Mouse (Mus musculus) heart, adult 11 months (tissue): Measurements from ENCODE around the gene Otud5.
A peak's percentile ranks its signal among the peaks of the same experiment; 100 is the strongest.
"Not testable (repeated sequence)": the region's sequence is repeated elsewhere in the genome, so short reads cannot be mapped to it uniquely, and the experiment has no call there.

Experiments
- DNase-seq: peaks from one replicate; pipeline ENCODE4 v3.0.0; 2022

Gene Otud5

GRCm38 (mm10) chrX:7841163-7842162 is at the start of gene Otud5:
Gene Otud5 (plus strand): TSS chrX:7841364.
- DNase-seq: peak; percentile 100

DNA sequence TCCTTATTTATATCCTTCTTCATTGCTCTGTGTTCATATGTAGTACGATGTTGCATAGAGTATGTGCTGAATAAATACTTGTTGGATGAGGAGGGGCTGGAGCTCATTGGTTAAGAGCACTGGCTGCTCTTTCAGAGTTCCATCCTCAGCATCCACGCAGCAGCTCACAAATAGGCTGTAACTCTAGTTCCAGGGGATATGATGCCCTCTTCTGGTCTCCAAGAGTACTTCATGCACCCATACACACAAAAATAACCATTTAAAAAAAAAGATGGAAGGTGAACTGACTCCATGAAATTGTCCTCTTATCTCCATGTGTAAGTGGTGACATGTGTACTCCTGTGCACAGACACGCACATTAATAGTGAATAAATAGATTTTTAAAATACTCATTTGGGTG is 47.8 kb upstream of the Otud5 start:
- DNase-seq: no peak

- DNase-seq: no peak
These were observed 46.1 kb upstream of the Otud5 start for GRCm38 (mm10) chrX:7795016-7795415.

DNA sequence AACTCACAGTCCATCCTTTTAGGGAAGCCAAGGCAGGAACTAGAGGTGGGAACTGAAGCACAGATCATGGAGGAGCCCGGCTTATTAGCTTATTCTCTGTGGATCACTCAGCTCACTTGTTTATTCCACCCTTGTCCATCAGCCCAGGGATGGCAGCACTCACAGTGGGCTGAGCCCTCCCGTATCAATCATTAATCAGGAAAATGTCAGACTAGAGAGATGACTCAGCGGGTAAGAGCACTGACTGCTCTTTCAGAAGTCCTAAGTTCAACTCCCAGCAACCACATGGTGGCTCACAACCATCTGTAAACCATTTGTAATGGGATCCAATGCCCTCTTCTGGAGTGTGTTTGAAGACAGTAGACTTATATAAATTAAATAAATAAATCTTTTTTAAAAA is 43.8 kb upstream of the Otud5 start:
- DNase-seq: no peak

DNA sequence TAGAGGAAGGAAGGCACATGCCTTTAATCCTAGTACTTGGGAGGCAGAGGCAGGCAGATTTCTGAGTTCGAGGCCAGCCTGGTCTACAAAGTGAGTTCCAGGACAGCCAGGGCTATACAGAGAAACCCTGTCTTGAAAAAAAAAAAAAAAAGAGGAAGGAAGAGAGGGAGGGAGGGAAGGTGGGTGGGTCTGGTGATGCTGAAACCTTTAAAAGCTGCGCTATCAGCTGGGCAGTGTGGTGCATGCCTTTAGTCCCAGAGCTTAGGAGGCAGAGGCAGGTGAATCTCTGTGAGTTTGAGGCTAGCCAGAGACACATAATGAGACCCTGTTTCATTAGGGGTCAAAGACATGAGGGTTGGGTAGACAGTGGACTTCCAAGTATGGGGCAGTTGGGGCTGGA is 39.0 kb upstream of the Otud5 start:
- not testable (repeated sequence) for DNase-seq

- DNase-seq: peak; percentile 44
These were observed 26.1 kb upstream of the Otud5 start for GRCm38 (mm10) chrX:7815016-7815415.

GRCm38 (mm10) chrX:7821865-7822779 is 19.0 kb upstream of the Otud5 start, which contains the start of gene Kcnd1:
Gene Kcnd1 (plus strand): TSS chrX:7822289.
- peak; percentile 92 for DNase-seq

DNA sequence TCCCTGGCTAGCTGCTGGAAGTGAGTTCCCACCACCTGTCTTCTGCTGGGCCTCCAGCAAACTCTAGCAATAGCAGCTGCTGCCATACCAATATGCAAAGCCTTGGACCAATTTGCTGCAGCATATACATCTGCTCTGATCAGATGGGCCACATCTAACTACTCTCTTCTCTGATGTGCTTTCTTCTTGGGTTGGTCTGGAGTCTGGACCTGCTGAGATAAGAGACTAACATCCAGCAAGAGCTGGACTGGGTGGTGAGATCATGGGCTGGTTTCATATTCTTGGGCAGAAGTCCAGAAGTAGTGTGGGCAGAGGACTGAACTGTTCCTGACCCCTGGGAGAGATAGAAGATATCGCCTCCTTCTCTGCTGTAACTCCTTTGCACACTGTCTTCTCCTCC is 4.0 kb upstream of the Otud5 start:
- no peak for DNase-seq

GRCm38 (mm10) chrX:7840842-7841162 is 362 bp upstream of the Otud5 start:
- no peak for DNase-seq

- DNase-seq: peak; percentile 92
These were observed 1.2 kb downstream of the Otud5 start for GRCm38 (mm10) chrX:7842318-7842717.

GRCm38 (mm10) chrX:7847845-7848244 is 6.7 kb downstream of the Otud5 start:
- DNase-seq: no peak

DNA sequence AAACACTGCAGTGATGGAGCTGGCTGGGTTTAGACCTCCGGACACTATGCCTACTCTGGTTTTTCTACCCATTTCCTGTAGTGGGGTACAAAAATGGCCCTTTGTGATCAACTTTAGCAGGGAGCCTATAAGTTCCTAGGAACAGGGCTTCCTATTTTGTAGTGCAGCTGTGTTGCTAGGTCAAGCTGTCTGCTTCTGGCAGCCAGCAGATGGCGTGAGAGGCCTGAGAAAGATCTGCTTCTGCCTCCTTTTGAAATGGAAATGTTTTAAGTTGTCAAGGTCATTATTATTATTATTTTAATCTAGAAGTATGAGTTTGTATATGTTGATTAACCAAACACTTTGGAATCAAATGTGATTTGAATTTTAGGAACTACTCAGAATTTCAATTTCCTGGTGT is 13.4 kb downstream of the Otud5 start:
- DNase-seq: no peak

DNA sequence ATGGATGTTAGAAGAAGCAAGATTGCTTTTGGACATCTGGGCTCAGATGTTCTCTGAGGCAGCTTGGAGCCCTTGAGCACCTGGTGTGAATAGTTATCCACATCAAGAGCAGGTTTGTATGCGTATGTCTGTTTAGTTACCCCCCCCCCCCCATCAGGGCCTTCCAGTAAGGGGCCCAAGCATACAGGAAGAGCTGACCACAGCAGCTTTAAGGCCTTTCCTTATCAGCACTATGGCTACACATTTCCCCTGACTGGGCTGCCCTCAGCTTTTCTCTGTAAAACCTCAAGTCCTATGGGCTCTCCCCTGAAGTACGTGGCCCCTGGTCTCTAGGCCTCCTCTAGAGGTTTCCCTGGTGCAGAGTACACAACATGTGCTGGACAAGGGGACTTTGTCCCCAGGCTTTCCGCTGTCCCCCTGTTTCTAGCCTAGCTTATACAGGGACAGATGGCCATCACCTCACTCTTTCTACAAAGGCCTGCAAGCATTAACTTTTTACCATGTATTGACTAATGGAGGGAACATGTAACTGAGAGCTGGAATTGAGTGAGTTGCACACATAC is 18.1 kb downstream of the Otud5 start:
- no peak for DNase-seq

GRCm38 (mm10) chrX:7863181-7863580 is 22.0 kb downstream of the Otud5 start:
- DNase-seq: no peak

DNA sequence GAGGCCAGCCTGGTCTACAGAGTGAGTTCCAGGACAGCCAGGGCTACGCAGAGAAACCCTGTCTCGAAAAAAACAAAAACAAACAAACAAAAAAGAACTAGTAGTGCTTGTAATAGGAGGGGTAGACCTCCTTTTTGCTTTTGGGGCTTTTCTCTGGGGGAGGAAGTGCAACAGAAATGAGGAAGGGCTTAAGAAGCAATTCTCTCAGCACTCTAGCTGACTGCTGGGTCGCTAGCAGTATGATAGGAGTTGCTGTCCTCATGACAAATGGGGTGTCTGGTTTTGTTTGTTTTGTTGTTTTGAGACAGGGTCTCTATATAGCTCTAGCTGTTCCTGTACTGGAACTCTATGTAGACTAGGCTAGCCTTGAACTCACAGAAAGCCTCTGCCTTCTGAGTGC is 23.4 kb downstream of the Otud5 start:
- DNase-seq: no peak

- no peak for DNase-seq
These were observed 24.2 kb downstream of the Otud5 start for GRCm38 (mm10) chrX:7865343-7865742.

GRCm38 (mm10) chrX:7865786-7866185 is 24.6 kb downstream of the Otud5 start:
- no peak for DNase-seq

- DNase-seq: no peak
These were observed 26.0 kb downstream of the Otud5 start for GRCm38 (mm10) chrX:7867141-7867540.

GRCm38 (mm10) chrX:7868506-7868905 is 27.3 kb downstream of the Otud5 start:
- no peak for DNase-seq

DNA sequence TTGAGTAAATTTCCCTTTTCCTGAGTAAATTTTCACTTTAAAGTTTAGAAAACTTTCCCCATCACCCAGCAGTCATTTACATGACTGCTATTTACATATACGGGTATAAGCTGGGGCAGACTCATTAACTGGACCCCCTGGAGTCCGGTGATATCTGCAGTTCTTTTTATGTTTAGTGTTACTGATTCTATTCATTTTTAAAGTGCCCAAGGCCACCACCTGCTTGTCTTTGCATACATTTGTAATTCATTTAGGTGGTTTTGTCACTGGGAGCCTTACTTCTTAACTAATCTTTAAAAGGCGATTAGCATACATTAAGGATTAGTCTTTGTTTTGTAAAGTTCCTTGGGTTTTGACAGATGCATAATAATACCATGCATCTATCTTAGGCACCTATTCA is 28.7 kb downstream of the Otud5 start:
- DNase-seq: no peak

- peak; percentile 98 for DNase-seq
These were observed 36.8 kb downstream of the Otud5 start, which contains the start of gene Pim2 for GRCm38 (mm10) chrX:7878007-7878419. Gene Pim2 (plus strand): TSS chrX:7878262.

DNA sequence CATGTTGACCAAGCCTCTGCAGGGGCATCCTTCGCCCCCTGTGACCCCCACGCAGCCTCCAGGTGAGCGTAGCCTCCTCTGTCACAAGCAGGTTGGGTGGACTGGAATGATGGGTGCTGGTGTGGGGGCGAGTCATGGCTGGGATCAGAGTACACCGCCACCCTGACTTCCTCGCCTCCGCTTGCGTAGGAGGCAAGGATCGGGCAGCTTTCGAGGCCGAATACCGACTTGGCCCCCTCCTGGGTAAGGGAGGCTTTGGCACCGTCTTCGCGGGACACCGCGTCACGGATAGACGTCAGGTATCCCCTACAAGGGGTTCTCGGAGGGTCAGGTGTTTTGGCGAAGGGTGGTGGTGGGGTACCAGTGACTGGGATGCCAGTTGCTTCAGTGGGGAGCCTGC is 37.3 kb downstream of the Otud5 start:
- DNase-seq: peak; percentile 93

GRCm38 (mm10) chrX:7879819-7880218 is 38.7 kb downstream of the Otud5 start:
- peak; percentile 98 for DNase-seq
